Mouse (Mus musculus): ENCODE results near the gene Olfr609.
"Not testable (repeated sequence)": the region's sequence is repeated elsewhere in the genome, so short reads cannot be mapped to it uniquely, and the experiment has no call there.

Gene Olfr609

GRCm38 (mm10) chr7:103497962-103498361 is at the start of gene Olfr609:
TSS of gene Olfr609 (minus strand) at chr7:103498062.
- no peak for DNase-seq

- not testable (repeated sequence) for DNase-seq
These were observed 44.8 kb upstream of the Olfr609 start, which contains the start of gene Olfr612 for GRCm38 (mm10) chr7:103542617-103543016. TSS of gene Olfr612 (minus strand) at chr7:103542717.

GRCm38 (mm10) chr7:103520746-103521145 is 22.9 kb upstream of the Olfr609 start, which contains the start of gene Olfr611:
TSS of gene Olfr611 (minus strand) at chr7:103520846.
- DNase-seq, result not testable (repeated sequence)

- no peak for DNase-seq
These were observed 14.2 kb upstream of the Olfr609 start, which contains the start of gene Olfr610 for GRCm38 (mm10) chr7:103512022-103512421. TSS of gene Olfr610 (minus strand) at chr7:103512122.

- not testable (repeated sequence) for DNase-seq
These were observed 20.8 kb downstream of the Olfr609 start for GRCm38 (mm10) chr7:103477106-103477505.

- no peak for DNase-seq
These were observed 28.3 kb downstream of the Olfr609 start, which contains the start of gene Olfr608 for GRCm38 (mm10) chr7:103469577-103469976. TSS of gene Olfr608 (plus strand) at chr7:103469877.

- DNase-seq, result no peak
These were observed 37.3 kb downstream of the Olfr609 start for GRCm38 (mm10) chr7:103460590-103460989.

GRCm38 (mm10) chr7:103448746-103449145 is 49.1 kb downstream of the Olfr609 start, which contains the start of gene Olfr606:
TSS of gene Olfr606 (plus strand) at chr7:103449046.
- no peak for DNase-seq

GRCm38 (mm10) chr7:103445339-103445738 is 52.5 kb downstream of the Olfr609 start, which contains the start of gene Olfr605:
TSS of gene Olfr605 (minus strand) at chr7:103445439.
- no peak for DNase-seq

Measured in thymus, postnatal 4 days (tissue).